Mouse (Mus musculus): ENCODE measurements around the gene Bbc3.

GRCm38 (mm10) chr7:16273081-16273765, 35.0 kb upstream of the Bbc3 start, which contains the start of gene Inafm1:
- TF ChIP-seq CTCF (IDR thresholded peaks at IDR 0.05; ENCODE audit: control insufficient read depth, insufficient read depth, insufficient read length) = no peak
- no peak for TF ChIP-seq MAX (IDR thresholded peaks at IDR 0.05)
- no peak for TF ChIP-seq USF1 (IDR thresholded peaks at IDR 0.05; ENCODE audit: low read depth)
- TF ChIP-seq CEBPB (IDR thresholded peaks at IDR 0.05; ENCODE audit: low read depth) = no peak
- TF ChIP-seq FOSL1 (IDR thresholded peaks at IDR 0.05; ENCODE audit: insufficient read depth, low read length, poor library complexity, severe bottlenecking) = no peak
